Mouse (Mus musculus) liver, postnatal 0 days (tissue): ENCODE measurements at regions not wholly inside any gene's neighbourhood (a gene's known extent, or its start where the extent isn't known, plus 50 kb on each side); places are given as distances from the start of the nearest gene placed in this dataset.

Source experiments
- ATAC-seq: fragments of 200-750 bp; cut with Nextera tagmentation; 2 replicates; pipeline ENCODE4 v1.8.0; 2017; ENCODE audit warnings: mild to moderate bottlenecking, moderate library complexity
- DNase-seq: peaks from one replicate; pipeline ENCODE4 v3.0.0-alpha.2; 2016
- H3K27ac ChIP-seq: fragments of 300-500 bp; sonication (generic); 2 replicates; pipeline ENCODE4 v1.5.1; 2014; ENCODE audit warnings: antibody characterized with exemption, moderate library complexity, mild to moderate bottlenecking, low read depth
- H3K27me3 ChIP-seq: fragments of 300-500 bp; sonication (generic); 2 replicates; pipeline ENCODE4 v1.6.1; 2014; ENCODE audit warnings: low read length, control low read depth, mixed read lengths; ENCODE audit not compliant: insufficient read depth
- H3K36me3 ChIP-seq: fragments of 300-500 bp; sonication (generic); replicated peaks from 2 replicates; pipeline ENCODE4 v1.6.1; 2014; ENCODE audit warnings: mild to moderate bottlenecking, control low read depth, low read length, moderate library complexity, mixed read lengths; ENCODE audit not compliant: insufficient read depth
- H3K4me1 ChIP-seq: fragments of 300-500 bp; sonication (generic); 2 replicates; pipeline ENCODE4 v1.6.1; 2014; ENCODE audit warnings: antibody characterized with exemption, mild to moderate bottlenecking, control low read depth; ENCODE audit not compliant: insufficient read depth
- H3K4me2 ChIP-seq: fragments of 300-500 bp; sonication (generic); 2 replicates; pipeline ENCODE4 v1.6.1; 2014; ENCODE audit warnings: low read depth, mild to moderate bottlenecking, low read length, moderate library complexity, mixed read lengths
- H3K4me3 ChIP-seq: fragments of 300-500 bp; sonication (generic); 2 replicates; pipeline ENCODE4 v1.5.1; 2014; ENCODE audit warnings: low read depth, low read length
- H3K9ac ChIP-seq: fragments of 300-500 bp; sonication (generic); replicated peaks from 2 replicates; pipeline ENCODE4 v1.6.1; 2014; ENCODE audit warnings: mild to moderate bottlenecking, moderate library complexity
- H3K9me3 ChIP-seq: fragments of 300-500 bp; sonication (generic); 2 replicates; pipeline ENCODE4 v1.6.1; 2016; ENCODE audit warnings: mild to moderate bottlenecking, control low read depth, low read length, mixed read lengths
- CTCF ChIP-seq: sonication (generic); IDR thresholded peaks from 2 replicates; pipeline ENCODE4 v1.5.1; 2016; ENCODE audit warnings: antibody characterized with exemption, low read depth
- EP300 ChIP-seq: IDR thresholded peaks from 2 replicates; pipeline ENCODE4 v1.6.1; 2016; ENCODE audit warnings: antibody characterized with exemption, low read depth, mild to moderate bottlenecking
- WGBS: fragments of 180-500 bp; shearing (Covaris S2); extraction: QIAGEN DNeasy Blood & Tissue Kit; methylation state at CpG from one replicate; pipeline ENCODE4 v1.1.7; 2014; ENCODE audit not compliant: insufficient replicate concordance; 5-methylcytosine and 5-hydroxymethylcytosine counted together

GRCm38 (mm10) chr2:47879796-47880195 lies 934.1 kb upstream of the Acvr2a start:
- Histone ChIP-seq H3K9me3 (no peaks in the 10 kb centered on the region), H3K4me3 (no peak overlapping the region), H3K4me2 (no peak overlapping the region), H3K27me3 (no peaks in the 10 kb centered on the region), H3K27ac (no peak overlapping the region), H3K36me3 (no peaks in the 10 kb centered on the region), H3K4me1 (no peaks in the 10 kb centered on the region), H3K9ac (no peak overlapping the region)
- TF ChIP-seq CTCF = no peak
- TF ChIP-seq EP300 = no peak
- ATAC-seq = no peak
- DNase-seq = no peak
- 83% methylated on average over 1 of the region's 1 CpGs for WGBS

- no peak overlapping the region for H3K4me2 ChIP-seq
- H3K27ac ChIP-seq = no peak overlapping the region
- DNase-seq (no peak), ATAC-seq (no peak)
- no peak overlapping the region for H3K9ac ChIP-seq
- no peak overlapping the region for H3K4me3 ChIP-seq
- H3K9me3 ChIP-seq = no peaks in the 10 kb centered on the region
- H3K36me3 ChIP-seq = no peaks in the 10 kb centered on the region
- 62% methylated on average over 1 of the region's 1 CpGs for WGBS
- TF ChIP-seq CTCF (no peak), EP300 (no peak)
- H3K27me3 ChIP-seq = no peaks in the 10 kb centered on the region
- H3K4me1 ChIP-seq = no peaks in the 10 kb centered on the region
Measured at GRCm38 (mm10) chr2:47888166-47888565, 925.7 kb upstream of the Acvr2a start.

- 65% methylated on average over 1 of the region's 1 CpGs for WGBS
- TF ChIP-seq EP300 = no peak
- no peak for TF ChIP-seq CTCF
- Histone ChIP-seq H3K27me3 (no peaks in the 10 kb centered on the region), H3K4me1 (no peaks in the 10 kb centered on the region), H3K4me2 (no peak overlapping the region), H3K36me3 (no peaks in the 10 kb centered on the region), H3K4me3 (no peak overlapping the region), H3K9ac (no peak overlapping the region), H3K9me3 (no peaks in the 10 kb centered on the region), H3K27ac (no peak overlapping the region)
- ATAC-seq (no peak), DNase-seq (no peak)
Measured at GRCm38 (mm10) chr2:47891366-47891765, 922.5 kb upstream of the Acvr2a start.

GRCm38 (mm10) chr2:47892879-47893278 lies 921.0 kb upstream of the Acvr2a start:
- Histone ChIP-seq H3K4me3 (no peak overlapping the region), H3K36me3 (no peaks in the 10 kb centered on the region), H3K9ac (no peak overlapping the region), H3K4me1 (no peaks in the 10 kb centered on the region), H3K9me3 (no peaks in the 10 kb centered on the region), H3K27ac (no peak overlapping the region), H3K27me3 (no peaks in the 10 kb centered on the region), H3K4me2 (no peak overlapping the region)
- DNase-seq = no peak
- TF ChIP-seq CTCF (no peak), EP300 (no peak)
- ATAC-seq = no peak
- 53% methylated on average over 2 of the region's 2 CpGs for WGBS

- no peak overlapping the region for H3K9ac ChIP-seq
- DNase-seq = no peak
- H3K27me3 ChIP-seq = no peaks in the 10 kb centered on the region
Measured at GRCm38 (mm10) chr2:47894806-47895205, 919.1 kb upstream of the Acvr2a start.

GRCm38 (mm10) chr2:47914270-47914669 lies 899.6 kb upstream of the Acvr2a start:
- DNase-seq = no peak
- TF ChIP-seq EP300 (no peak), CTCF (no peak)
- Histone ChIP-seq H3K36me3 (no peaks in the 10 kb centered on the region), H3K4me2 (no peak overlapping the region), H3K27me3 (no peaks in the 10 kb centered on the region), H3K4me1 (no peaks in the 10 kb centered on the region), H3K27ac (no peak overlapping the region), H3K4me3 (no peak overlapping the region), H3K9me3 (no peaks in the 10 kb centered on the region), H3K9ac (no peak overlapping the region)
- whole genome bisulfite sequencing = 66% methylated on average over 1 of the region's 1 CpGs
- no peak for ATAC-seq

More at GRCm38 (mm10) chr2:47894806-47895205, 919.1 kb upstream of the Acvr2a start:
- no peak for TF ChIP-seq EP300
- no peak for TF ChIP-seq CTCF
- Histone ChIP-seq H3K4me3 (no peak overlapping the region), H3K4me2 (no peak overlapping the region), H3K9me3 (no peaks in the 10 kb centered on the region), H3K27ac (no peak overlapping the region), H3K4me1 (no peaks in the 10 kb centered on the region), H3K36me3 (no peaks in the 10 kb centered on the region)
- no peak for ATAC-seq

- no peak overlapping the region for H3K4me2 ChIP-seq
- TF ChIP-seq EP300 (no peak), CTCF (no peak)
- H3K27ac ChIP-seq = no peak overlapping the region
- DNase-seq (no peak), ATAC-seq (no peak)
- H3K4me1 ChIP-seq = no peaks in the 10 kb centered on the region
- H3K9me3 ChIP-seq = no peaks in the 10 kb centered on the region
- H3K9ac ChIP-seq = no peak overlapping the region
- no peak overlapping the region for H3K4me3 ChIP-seq
- no peaks in the 10 kb centered on the region for H3K27me3 ChIP-seq
- 68% methylated on average over 4 of the region's 4 CpGs for WGBS
- H3K36me3 ChIP-seq = no peaks in the 10 kb centered on the region
Measured at GRCm38 (mm10) chr2:47914986-47915485, 898.9 kb upstream of the Acvr2a start.
